Mouse (Mus musculus) limb, embryonic 12.5 days (tissue): ENCODE results near the gene Erp44. TPM values are rescaled to one million over a fixed set of nuclear protein-coding genes. Genes with fewer than 3 reads are reported as not detected.

Source experiments
- ATAC-seq: fragments of 200-750 bp; cut with Nextera tagmentation; 2 replicates; pipeline ENCODE4 v1.8.0; 2017; ENCODE audit warnings: low read depth, moderate TSS enrichment; ENCODE audit not compliant: insufficient number of reproducible peaks, insufficient read depth, low FRiP score, low TSS enrichment
- H3K27ac ChIP-seq: fragments of 300-500 bp; sonication (generic); 2 replicates; pipeline ENCODE4 v1.5.1; 2016; ENCODE audit warnings: mild to moderate bottlenecking, moderate library complexity
- H3K27me3 ChIP-seq: fragments of 300-500 bp; sonication (generic); 2 replicates; pipeline ENCODE4 v1.6.1; 2016; ENCODE audit warnings: mild to moderate bottlenecking, moderate library complexity
- H3K36me3 ChIP-seq: fragments of 300-500 bp; sonication (generic); 2 replicates; pipeline ENCODE4 v1.6.1; 2016; ENCODE audit warnings: mild to moderate bottlenecking, moderate library complexity
- H3K4me1 ChIP-seq: fragments of 300-500 bp; sonication (generic); replicated peaks from 2 replicates; pipeline ENCODE4 v1.6.1; 2016
- H3K4me2 ChIP-seq: fragments of 300-500 bp; sonication (generic); 2 replicates; pipeline ENCODE4 v1.6.1; 2016; ENCODE audit warnings: mild to moderate bottlenecking, moderate library complexity
- H3K4me3 ChIP-seq: fragments of 300-500 bp; sonication (generic); replicated peaks from 2 replicates; pipeline ENCODE4 v1.5.1; 2016; ENCODE audit warnings: mild to moderate bottlenecking
- H3K9ac ChIP-seq: fragments of 300-500 bp; sonication (generic); replicated peaks from 2 replicates; pipeline ENCODE4 v1.6.1; 2016; ENCODE audit warnings: mild to moderate bottlenecking, moderate library complexity
- H3K9me3 ChIP-seq: fragments of 300-500 bp; sonication (generic); 2 replicates; pipeline ENCODE4 v1.6.1; 2016; ENCODE audit warnings: mild to moderate bottlenecking, moderate library complexity
- WGBS: fragments of 180-500 bp; shearing (Covaris S2); methylation state at CpG from one replicate; pipeline ENCODE4 v1.1.7; 2016; 5-methylcytosine and 5-hydroxymethylcytosine counted together
- polyA plus RNA-seq: library from polyadenylated mRNA; unstranded; fragments of >200 nt; fragmentation: Nextera tagmentation; extraction: Ambion mirVana; gene quantifications from 2 replicates; pipeline ENCODE4 v1.2.1, GENCODE M21; 2016

Erp44 gene
- 71.0 and 71.9 TPM in 2 replicates for polyA plus RNA-seq

DNA sequence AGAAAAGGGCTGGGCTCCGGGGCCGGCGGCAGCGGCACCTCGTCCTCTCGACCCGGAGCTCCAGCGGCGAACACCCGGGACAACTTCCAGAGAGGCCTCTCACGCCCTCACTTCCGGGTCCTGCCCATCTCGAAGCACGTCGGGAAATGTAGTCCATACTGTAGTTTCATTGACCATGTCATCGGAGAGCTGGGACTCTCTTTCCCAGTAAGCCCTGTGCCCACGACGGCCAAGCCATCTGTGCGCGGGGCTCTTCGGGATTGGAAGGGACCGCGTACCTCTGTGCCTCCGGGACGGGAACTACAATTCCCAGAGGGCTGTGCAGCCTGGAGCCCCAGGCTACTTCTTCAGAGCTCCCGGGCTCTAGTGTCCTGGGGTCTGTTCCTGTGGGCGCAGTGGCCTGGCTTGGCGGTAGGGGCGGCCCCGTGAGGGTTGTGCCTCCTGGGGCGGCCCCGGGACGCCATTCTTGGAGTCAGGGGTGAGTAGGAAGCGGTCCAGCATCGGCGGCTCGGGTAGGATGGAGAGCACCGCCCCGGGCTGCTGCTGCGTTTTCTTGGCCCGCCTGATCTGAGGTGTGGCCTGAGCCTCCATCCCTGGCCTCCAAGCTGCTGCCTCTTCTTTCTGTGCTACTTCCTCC, at the start of gene Erp44, which contains the start of gene Invs:
Gene Erp44 (minus strand): TSS at position 61 of the 637 bp plus-strand sequence.
Gene Invs (plus strand): TSS at position 263 of the 637 bp plus-strand sequence.
- Histone ChIP-seq H3K4me3 (peak within 1 kb of the TSS; percentile 89), H3K9me3 (no peaks in the 10 kb centered on the region), H3K27ac (peak within 1 kb of the TSS; percentile 84), H3K9ac (peak within 1 kb of the TSS; percentile 87), H3K27me3 (no peaks in the 10 kb centered on the region), H3K4me2 (peak within 1 kb of the TSS; percentile 84), H3K36me3 (no peaks in the 10 kb centered on the region), H3K4me1 (peaks cover 11% of the 10 kb centered on the region)
- peak; percentile 100 for ATAC-seq
- WGBS = under 1% methylated on average over 41 of the region's 41 CpGs

DNA sequence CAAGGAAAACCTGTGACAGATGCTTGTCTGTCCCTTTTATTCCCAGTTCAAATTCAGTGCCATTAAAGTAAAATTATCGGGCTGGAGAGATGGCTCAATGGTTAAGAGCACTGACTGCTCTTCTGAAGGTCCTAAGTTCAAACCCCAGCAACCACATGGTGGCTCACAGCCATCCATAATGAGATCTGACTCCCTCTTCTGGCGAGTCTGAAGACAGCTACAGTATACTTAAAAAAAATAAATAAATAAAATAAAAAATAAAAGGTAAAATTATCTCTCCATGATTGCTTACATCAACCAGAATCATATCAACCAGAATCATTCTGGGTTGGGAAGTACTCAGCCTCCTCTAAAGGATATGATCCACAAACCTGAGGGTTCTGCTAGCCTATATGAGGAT, 48.7 kb upstream of the Erp44 start:
- Histone ChIP-seq H3K4me2 (no peak overlapping the region), H3K36me3 (no peaks in the 10 kb centered on the region), H3K9ac (no peak overlapping the region), H3K9me3 (no peaks in the 10 kb centered on the region), H3K27me3 (no peaks in the 10 kb centered on the region), H3K4me1 (no peaks in the 10 kb centered on the region), H3K4me3 (no peak overlapping the region), H3K27ac (no peak overlapping the region)
- ATAC-seq = no peak
- 64% methylated on average over 2 of the region's 2 CpGs for WGBS

DNA sequence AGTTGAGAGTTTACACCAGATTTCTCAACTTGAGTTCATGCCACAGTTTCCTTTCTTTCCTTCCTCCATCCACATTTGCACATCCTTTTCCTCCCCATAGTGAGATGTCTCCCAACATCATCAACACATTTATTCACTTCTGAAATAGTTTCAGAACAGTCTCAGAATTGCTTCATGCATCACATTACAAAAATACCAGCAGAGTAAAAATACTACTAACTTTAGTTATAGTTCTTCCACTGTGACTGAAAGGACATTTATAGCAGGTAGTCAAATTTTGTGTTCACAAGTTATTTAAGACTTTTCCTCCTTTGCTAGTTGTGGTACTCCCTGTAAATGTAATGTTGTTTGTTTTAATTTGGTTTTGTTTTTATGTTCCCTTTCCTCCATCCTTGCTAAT, 47.8 kb upstream of the Erp44 start:
- no peaks in the 10 kb centered on the region for H3K4me1 ChIP-seq
- H3K9ac ChIP-seq = no peak overlapping the region
- H3K4me3 ChIP-seq = no peak overlapping the region
- no peaks in the 10 kb centered on the region for H3K36me3 ChIP-seq
- no peak overlapping the region for H3K4me2 ChIP-seq
- no peaks in the 10 kb centered on the region for H3K27me3 ChIP-seq
- no peaks in the 10 kb centered on the region for H3K9me3 ChIP-seq
- H3K27ac ChIP-seq = no peak overlapping the region
- ATAC-seq = no peak

DNA sequence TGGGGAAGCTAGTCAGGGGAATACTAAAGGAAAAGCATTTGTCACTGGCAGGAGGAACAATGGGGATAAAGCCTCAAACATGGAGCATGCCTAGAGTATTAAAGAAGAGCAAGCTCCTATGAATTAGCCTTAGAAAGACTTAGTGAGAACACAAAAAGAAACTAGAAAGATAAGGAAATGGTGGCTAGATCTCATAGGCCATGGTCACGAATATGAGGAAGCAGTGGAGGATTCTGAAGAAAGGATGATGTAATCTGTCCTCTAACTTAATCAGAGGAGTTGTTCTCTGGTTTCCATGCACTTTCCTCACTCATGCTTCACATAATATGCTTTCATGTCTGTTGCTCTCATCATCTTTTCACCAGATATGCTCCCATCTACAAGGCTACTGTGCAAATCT, 42.7 kb upstream of the Erp44 start:
- H3K9ac ChIP-seq = no peak overlapping the region
- no peaks in the 10 kb centered on the region for H3K9me3 ChIP-seq
- no peaks in the 10 kb centered on the region for H3K36me3 ChIP-seq
- no peak overlapping the region for H3K27ac ChIP-seq
- ATAC-seq = no peak
- no peak overlapping the region for H3K4me3 ChIP-seq
- no peaks in the 10 kb centered on the region for H3K27me3 ChIP-seq
- 84% methylated on average over 1 of the region's 1 CpGs for WGBS
- no peak overlapping the region for H3K4me2 ChIP-seq
- H3K4me1 ChIP-seq = no peaks in the 10 kb centered on the region

DNA sequence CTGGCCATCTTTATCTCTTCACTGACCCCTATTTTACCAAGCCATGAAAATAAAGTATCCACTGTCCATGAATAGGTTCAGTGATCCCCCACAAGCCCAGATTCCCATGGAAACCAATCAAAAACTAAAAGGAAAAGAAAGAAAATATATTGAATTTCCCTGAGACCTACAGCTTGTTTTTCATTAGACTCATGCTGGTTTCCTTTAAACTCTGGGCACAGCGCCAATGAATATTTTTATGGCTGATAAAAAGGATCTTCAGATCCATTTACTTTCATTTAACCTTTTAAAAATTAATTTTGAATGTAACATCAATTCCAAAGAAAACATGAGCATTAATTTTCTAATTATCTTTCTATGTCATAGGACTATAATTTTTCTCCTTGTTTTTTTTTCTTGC, 41.9 kb upstream of the Erp44 start:
- no peak overlapping the region for H3K27ac ChIP-seq
- H3K4me2 ChIP-seq = no peak overlapping the region
- H3K4me3 ChIP-seq = no peak overlapping the region
- H3K36me3 ChIP-seq = no peaks in the 10 kb centered on the region
- no peak overlapping the region for H3K9ac ChIP-seq
- no peaks in the 10 kb centered on the region for H3K4me1 ChIP-seq
- no peaks in the 10 kb centered on the region for H3K27me3 ChIP-seq
- WGBS = 71% methylated on average over 1 of the region's 1 CpGs
- H3K9me3 ChIP-seq = no peaks in the 10 kb centered on the region
- ATAC-seq = no peak

DNA sequence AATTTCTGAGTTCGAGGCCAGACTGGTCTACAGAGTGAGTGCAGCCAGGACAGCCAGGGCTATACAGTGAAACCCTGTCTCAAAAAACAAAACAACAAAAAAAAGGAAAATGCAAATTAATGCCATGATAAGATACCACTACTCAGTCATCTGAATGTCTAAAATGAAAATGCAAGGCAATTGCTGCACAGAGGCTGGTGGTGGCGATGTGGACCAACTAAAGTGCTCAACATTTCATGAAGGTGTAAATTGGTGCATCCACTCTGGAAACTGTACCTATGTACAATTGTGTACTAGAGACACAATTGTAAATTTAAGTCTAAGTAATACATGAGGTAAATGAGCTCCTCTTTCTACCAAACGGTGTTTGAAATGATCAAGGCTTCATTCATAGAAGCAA, 36.7 kb upstream of the Erp44 start:
- Histone ChIP-seq H3K4me3 (no peak overlapping the region), H3K9me3 (no peaks in the 10 kb centered on the region), H3K27ac (no peak overlapping the region), H3K27me3 (no peaks in the 10 kb centered on the region), H3K4me2 (no peak overlapping the region), H3K4me1 (no peaks in the 10 kb centered on the region), H3K9ac (no peak overlapping the region), H3K36me3 (no peaks in the 10 kb centered on the region)
- 92% methylated on average over 3 of the region's 3 CpGs for WGBS
- no peak for ATAC-seq

DNA sequence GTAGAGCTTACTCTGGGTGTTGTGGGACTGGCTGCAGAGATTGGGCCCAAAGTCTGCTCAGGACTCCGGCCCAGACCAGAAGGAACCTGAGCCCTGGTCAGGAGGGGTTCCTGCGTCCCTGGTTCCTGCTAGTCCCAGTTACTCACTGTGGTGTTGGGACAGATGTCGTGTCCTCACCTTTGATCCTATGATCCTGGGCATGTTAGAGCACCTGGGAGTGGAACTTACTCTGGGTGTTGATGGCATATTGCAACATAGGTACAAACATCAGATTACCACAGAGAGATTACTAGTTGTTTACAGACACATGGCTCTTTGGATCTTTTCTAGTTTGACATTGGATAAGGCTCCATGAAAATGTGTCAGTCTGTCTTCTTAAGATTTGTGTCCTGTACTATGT, 35.5 kb upstream of the Erp44 start:
- H3K27ac ChIP-seq = no peak overlapping the region
- no peaks in the 10 kb centered on the region for H3K27me3 ChIP-seq
- WGBS = 82% methylated on average over 3 of the region's 3 CpGs
- no peaks in the 10 kb centered on the region for H3K9me3 ChIP-seq
- no peak overlapping the region for H3K9ac ChIP-seq
- H3K36me3 ChIP-seq = peaks cover 7% of the 10 kb centered on the region
- no peak for ATAC-seq
- no peak overlapping the region for H3K4me2 ChIP-seq
- no peak overlapping the region for H3K4me3 ChIP-seq
- H3K4me1 ChIP-seq = no peaks in the 10 kb centered on the region

DNA sequence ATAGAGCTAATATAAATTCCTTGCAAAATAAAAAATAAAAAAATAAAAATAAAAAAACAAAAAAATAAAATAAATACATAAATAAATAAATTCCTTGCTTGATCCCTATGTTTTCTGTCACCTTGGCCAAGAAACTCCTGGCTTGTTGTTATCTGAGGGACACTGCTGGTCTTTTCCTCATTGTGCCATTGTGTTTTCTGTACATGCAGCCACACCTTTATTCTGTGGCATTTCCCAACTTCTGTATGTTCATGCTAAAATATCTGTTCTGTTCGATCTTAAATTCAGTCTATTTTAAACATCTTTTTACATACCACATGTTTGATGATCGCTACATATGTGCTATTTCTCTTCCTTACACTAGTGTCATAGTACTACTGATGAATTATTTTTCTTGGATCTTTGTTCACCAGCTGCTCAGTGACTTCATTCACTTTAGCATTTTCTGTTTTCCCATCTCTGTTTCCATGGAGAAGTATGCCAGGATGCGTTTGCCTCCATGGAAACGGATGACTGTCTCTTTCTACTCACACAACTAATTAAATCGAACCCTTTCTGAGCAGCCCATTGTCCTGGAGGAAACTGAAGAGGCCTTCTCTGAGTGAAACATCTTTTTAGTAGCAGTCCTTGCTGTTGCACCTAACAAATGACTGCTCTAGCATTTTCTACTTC, 7.9 kb upstream of the Erp44 start:
- Histone ChIP-seq H3K9ac (no peak overlapping the region), H3K36me3 (peaks cover 19% of the 10 kb centered on the region), H3K4me2 (no peak overlapping the region), H3K9me3 (no peaks in the 10 kb centered on the region), H3K27me3 (no peaks in the 10 kb centered on the region), H3K4me1 (no peaks in the 10 kb centered on the region), H3K27ac (no peak overlapping the region), H3K4me3 (no peak overlapping the region)
- 86% methylated on average over 5 of the region's 5 CpGs for WGBS
- no peak for ATAC-seq

DNA sequence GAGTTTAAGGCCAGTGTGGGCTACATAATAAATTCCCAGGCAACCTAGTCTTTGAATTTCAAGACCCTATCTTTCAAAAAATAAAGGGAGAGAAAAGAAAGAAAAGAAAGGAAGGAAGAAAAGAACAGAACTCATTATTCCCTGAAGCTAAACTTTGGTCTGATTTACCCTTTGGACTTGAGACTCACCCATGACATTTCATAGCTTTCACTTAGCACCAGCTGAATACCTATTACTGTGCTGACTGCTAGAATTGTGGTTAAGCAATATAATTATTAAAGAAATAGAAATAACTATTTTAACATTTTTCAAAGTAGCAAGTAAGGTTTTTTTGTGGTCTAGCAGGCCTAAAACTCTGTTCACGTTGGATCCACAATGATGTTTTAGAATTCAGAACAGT, 1.8 kb upstream of the Erp44 start:
- H3K9me3 ChIP-seq = no peaks in the 10 kb centered on the region

DNA sequence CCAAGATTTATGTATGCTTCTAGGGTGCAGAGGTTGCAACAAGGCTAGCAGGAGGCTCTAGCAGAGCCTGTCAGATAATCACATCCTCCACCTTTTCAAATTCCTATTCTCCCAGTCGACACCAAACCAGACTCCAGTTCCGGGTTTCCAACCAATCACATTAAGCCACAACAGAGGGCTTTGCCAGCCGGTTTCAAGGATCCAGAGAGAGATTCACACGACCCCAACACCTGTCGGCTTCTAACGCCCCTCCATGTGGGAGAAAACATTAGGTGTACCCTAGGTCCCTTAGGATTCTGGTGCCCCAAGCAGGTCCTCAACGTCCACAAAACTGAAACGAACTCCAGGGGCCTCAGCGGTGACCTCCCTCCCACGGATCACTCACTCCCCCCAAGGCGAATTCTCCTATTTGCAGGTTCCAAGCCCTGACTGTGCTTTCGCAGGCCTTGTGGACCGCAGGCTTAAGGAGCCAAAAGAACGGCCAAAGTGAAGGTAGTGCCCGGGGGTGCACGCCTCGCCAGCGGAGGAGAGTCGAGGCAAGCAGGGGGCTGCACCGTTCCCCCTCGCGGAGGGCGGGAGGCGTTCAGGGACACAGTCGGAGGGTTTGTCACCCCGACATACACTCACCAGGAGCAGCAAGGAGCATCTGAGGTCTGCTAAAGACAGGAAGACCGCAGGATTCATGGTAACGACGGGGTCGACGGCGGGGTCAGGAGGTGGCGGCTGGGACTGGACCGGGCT, 431 bp downstream of the Erp44 start:
- peaks cover 11% of the 10 kb centered on the region for H3K4me1 ChIP-seq
- H3K4me2 ChIP-seq = peak overlapping the region; percentile 84
- H3K4me3 ChIP-seq = peak overlapping the region; percentile 89
- ATAC-seq = peak; percentile 75; the same call in 1 of the 2 replicates
- under 1% methylated on average over 34 of the region's 34 CpGs for WGBS
- H3K9ac ChIP-seq = peak overlapping the region; percentile 81
- H3K27me3 ChIP-seq = no peaks in the 10 kb centered on the region
- no peaks in the 10 kb centered on the region for H3K36me3 ChIP-seq
- peak overlapping the region; percentile 66 for H3K27ac ChIP-seq
- H3K9me3 ChIP-seq = no peaks in the 10 kb centered on the region

More for the DNA sequence above, 1.8 kb upstream of the Erp44 start:
- H3K9ac ChIP-seq = no peak overlapping the region
- ATAC-seq = no peak
- WGBS = 95% methylated on average over 1 of the region's 1 CpGs
- H3K4me3 ChIP-seq = no peak overlapping the region
- H3K4me2 ChIP-seq = no peak overlapping the region
- no peak overlapping the region for H3K27ac ChIP-seq
- no peaks in the 10 kb centered on the region for H3K27me3 ChIP-seq
- peaks cover 11% of the 10 kb centered on the region for H3K4me1 ChIP-seq
- H3K36me3 ChIP-seq = no peaks in the 10 kb centered on the region; the same call in 1 of the 2 replicates

DNA sequence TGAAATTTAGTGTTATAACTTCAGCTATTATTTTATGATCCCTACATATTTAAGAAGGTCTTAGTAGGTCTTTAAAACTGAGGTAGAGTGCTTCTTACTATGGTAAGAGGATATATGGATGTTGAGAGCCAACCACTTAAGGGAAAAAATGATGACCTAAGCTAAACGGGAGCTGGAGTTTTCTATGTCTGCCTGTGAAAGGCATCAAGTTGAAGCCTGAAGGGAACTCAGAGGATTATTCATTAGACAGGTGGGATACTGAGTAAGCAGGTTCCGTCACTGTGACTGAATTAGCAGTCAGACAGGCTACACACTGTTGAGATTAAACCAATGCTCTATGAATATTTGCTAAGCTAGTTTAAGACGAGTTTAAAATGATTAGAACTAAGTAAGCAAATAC, 2.3 kb downstream of the Erp44 start:
- H3K9me3 ChIP-seq = no peaks in the 10 kb centered on the region
- H3K9ac ChIP-seq = no peak overlapping the region
- H3K36me3 ChIP-seq = no peaks in the 10 kb centered on the region
- no peak for ATAC-seq
- WGBS = 87% methylated on average over 3 of the region's 3 CpGs
- H3K27me3 ChIP-seq = no peaks in the 10 kb centered on the region
- H3K4me3 ChIP-seq = no peak overlapping the region
- no peak overlapping the region for H3K27ac ChIP-seq
- peaks cover 11% of the 10 kb centered on the region for H3K4me1 ChIP-seq
- H3K4me2 ChIP-seq = no peak overlapping the region
